Mouse (Mus musculus) kidney, embryonic 16.5 days (tissue): ENCODE results near the gene Olfr522. TPM values are rescaled to one million over a fixed set of nuclear protein-coding genes. Genes with fewer than 3 reads are reported as not detected.

Source experiments
- ATAC-seq: fragments of 200-750 bp; cut with Nextera tagmentation; 2 replicates; pipeline ENCODE4 v1.8.0; 2017; ENCODE audit warnings: moderate TSS enrichment; ENCODE audit not compliant: low FRiP score, low TSS enrichment
- H3K27ac ChIP-seq: fragments of 300-500 bp; sonication (generic); 2 replicates; pipeline ENCODE4 v1.5.1; 2014; ENCODE audit warnings: low read length
- H3K27me3 ChIP-seq: fragments of 300-500 bp; sonication (generic); 2 replicates; pipeline ENCODE4 v1.6.1; 2014; ENCODE audit warnings: low read length, control low read depth, mixed read lengths; ENCODE audit not compliant: insufficient read depth
- H3K36me3 ChIP-seq: fragments of 300-500 bp; sonication (generic); 2 replicates; pipeline ENCODE4 v1.6.1; 2014; ENCODE audit warnings: low read length, control low read depth, mixed read lengths; ENCODE audit not compliant: insufficient read depth
- H3K4me1 ChIP-seq: fragments of 300-500 bp; sonication (generic); 2 replicates; pipeline ENCODE4 v1.6.1; 2014; ENCODE audit warnings: low read length, control low read depth, mixed read lengths; ENCODE audit not compliant: insufficient read depth
- H3K4me2 ChIP-seq: fragments of 300-500 bp; sonication (generic); replicated peaks from 2 replicates; pipeline ENCODE4 v1.6.1; 2014; ENCODE audit warnings: low read depth, low read length
- H3K4me3 ChIP-seq: fragments of 300-500 bp; sonication (generic); 2 replicates; pipeline ENCODE4 v1.5.1; 2014; ENCODE audit warnings: mild to moderate bottlenecking, low read length
- H3K9ac ChIP-seq: fragments of 300-500 bp; sonication (generic); replicated peaks from 2 replicates; pipeline ENCODE4 v1.6.1; 2014; ENCODE audit warnings: low read length
- H3K9me3 ChIP-seq: fragments of 300-500 bp; sonication (generic); 2 replicates; pipeline ENCODE4 v1.6.1; 2016; ENCODE audit warnings: low read length, control low read depth
- WGBS: fragments of 180-500 bp; shearing (Covaris S2); extraction: QIAGEN DNeasy Blood & Tissue Kit; methylation state at CpG from one replicate; pipeline ENCODE4 v1.1.7; 2014; 5-methylcytosine and 5-hydroxymethylcytosine counted together
- polyA plus RNA-seq: library from polyadenylated mRNA; unstranded; fragments of >200 nt; fragmentation: Nextera tagmentation; extraction: Ambion mirVana; gene quantifications from 2 replicates; pipeline ENCODE4 v1.2.1, GENCODE M21; 2015

Gene Olfr522
- polyA plus RNA-seq, 1 experiment from 2014 or later, result not detected

GRCm38 (mm10) chr7:140192445-140192844 is 27.9 kb upstream of the Olfr522 start:
- Histone ChIP-seq H3K4me2 (no peak overlapping the region), H3K36me3 (no peaks in the 10 kb centered on the region)

GRCm38 (mm10) chr7:140190435-140190834 is 25.9 kb upstream of the Olfr522 start:
- Histone ChIP-seq H3K27ac (no peak overlapping the region), H3K9ac (no peak overlapping the region), H3K36me3 (no peaks in the 10 kb centered on the region), H3K4me1 (no peaks in the 10 kb centered on the region), H3K27me3 (no peaks in the 10 kb centered on the region), H3K4me2 (no peak overlapping the region), H3K4me3 (no peak overlapping the region), H3K9me3 (no peaks in the 10 kb centered on the region)
- 100% methylated on average over 1 of the region's 1 CpGs for WGBS
- ATAC-seq, result no peak

More at GRCm38 (mm10) chr7:140192445-140192844, 27.9 kb upstream of the Olfr522 start:
- no peaks in the 10 kb centered on the region for H3K9me3 ChIP-seq
- WGBS, result 57% methylated on average over 2 of the region's 2 CpGs
- no peak overlapping the region for H3K4me3 ChIP-seq
- no peak overlapping the region for H3K27ac ChIP-seq
- no peak overlapping the region for H3K9ac ChIP-seq
- H3K27me3 ChIP-seq, result no peaks in the 10 kb centered on the region
- no peaks in the 10 kb centered on the region for H3K4me1 ChIP-seq
- ATAC-seq, result no peak

GRCm38 (mm10) chr7:140188391-140189328 is 24.1 kb upstream of the Olfr522 start:
- no peak overlapping the region for H3K9ac ChIP-seq
- no peaks in the 10 kb centered on the region for H3K9me3 ChIP-seq
- no peaks in the 10 kb centered on the region for H3K27me3 ChIP-seq
- no peak overlapping the region for H3K27ac ChIP-seq
- H3K4me2 ChIP-seq, result no peak overlapping the region
- ATAC-seq, result no peak
- no peak overlapping the region for H3K4me3 ChIP-seq
- 66% methylated on average over 4 of the region's 4 CpGs for WGBS
- H3K36me3 ChIP-seq, result no peaks in the 10 kb centered on the region
- no peaks in the 10 kb centered on the region for H3K4me1 ChIP-seq

- Histone ChIP-seq H3K36me3 (no peaks in the 10 kb centered on the region), H3K4me2 (no peak overlapping the region), H3K9ac (no peak overlapping the region), H3K4me1 (no peaks in the 10 kb centered on the region), H3K9me3 (no peaks in the 10 kb centered on the region), H3K27ac (no peak overlapping the region), H3K27me3 (no peaks in the 10 kb centered on the region), H3K4me3 (no peak overlapping the region)
- 84% methylated on average over 7 of the region's 7 CpGs for WGBS
- ATAC-seq, result no peak
Measured at GRCm38 (mm10) chr7:140187721-140188390, 23.3 kb upstream of the Olfr522 start.

GRCm38 (mm10) chr7:140186646-140187620 is 22.4 kb upstream of the Olfr522 start:
- Histone ChIP-seq H3K36me3 (no peaks in the 10 kb centered on the region), H3K4me3 (no peak overlapping the region), H3K27ac (no peak overlapping the region), H3K9me3 (no peaks in the 10 kb centered on the region), H3K4me2 (no peak overlapping the region), H3K4me1 (no peaks in the 10 kb centered on the region), H3K9ac (no peak overlapping the region), H3K27me3 (no peaks in the 10 kb centered on the region)
- ATAC-seq, result no peak
- 63% methylated on average over 18 of the region's 18 CpGs for WGBS

GRCm38 (mm10) chr7:140184206-140184605 is 19.6 kb upstream of the Olfr522 start:
- no peak for ATAC-seq
- no peak overlapping the region for H3K4me2 ChIP-seq
- 86% methylated on average over 4 of the region's 4 CpGs for WGBS
- no peaks in the 10 kb centered on the region for H3K36me3 ChIP-seq
- no peaks in the 10 kb centered on the region for H3K27me3 ChIP-seq
- no peaks in the 10 kb centered on the region for H3K9me3 ChIP-seq
- no peak overlapping the region for H3K4me3 ChIP-seq
- no peak overlapping the region for H3K9ac ChIP-seq
- no peak overlapping the region for H3K27ac ChIP-seq
- H3K4me1 ChIP-seq, result no peaks in the 10 kb centered on the region

GRCm38 (mm10) chr7:140180692-140181091 is 16.1 kb upstream of the Olfr522 start:
- no peaks in the 10 kb centered on the region for H3K36me3 ChIP-seq
- no peak overlapping the region for H3K4me3 ChIP-seq
- H3K4me2 ChIP-seq, result no peak overlapping the region
- WGBS, result 77% methylated on average over 2 of the region's 2 CpGs
- no peaks in the 10 kb centered on the region for H3K27me3 ChIP-seq
- H3K27ac ChIP-seq, result no peak overlapping the region
- no peak for ATAC-seq
- H3K4me1 ChIP-seq, result no peaks in the 10 kb centered on the region
- H3K9ac ChIP-seq, result no peak overlapping the region
- no peaks in the 10 kb centered on the region for H3K9me3 ChIP-seq

- 74% methylated on average over 2 of the region's 2 CpGs for WGBS
- no peaks in the 10 kb centered on the region for H3K27me3 ChIP-seq
- no peak overlapping the region for H3K4me2 ChIP-seq
- H3K9ac ChIP-seq, result no peak overlapping the region
- no peak overlapping the region for H3K4me3 ChIP-seq
- no peaks in the 10 kb centered on the region for H3K36me3 ChIP-seq
- no peaks in the 10 kb centered on the region for H3K4me1 ChIP-seq
- no peaks in the 10 kb centered on the region for H3K9me3 ChIP-seq
- ATAC-seq, result no peak
- H3K27ac ChIP-seq, result no peak overlapping the region
Measured at GRCm38 (mm10) chr7:140179176-140179575, 14.6 kb upstream of the Olfr522 start.

GRCm38 (mm10) chr7:140172936-140173335 is 8.4 kb upstream of the Olfr522 start, which contains the start of gene Olfr523:
TSS of gene Olfr523 (plus strand) at chr7:140173217.
- Histone ChIP-seq H3K27ac (no peak within 1 kb of the TSS), H3K36me3 (no peaks in the 10 kb centered on the region), H3K9me3 (0 out of 2 replicates have a peak, but pooled peaks cover 4% of the 10 kb centered on the region), H3K4me3 (no peak within 1 kb of the TSS), H3K4me2 (no peak within 1 kb of the TSS), H3K4me1 (no peaks in the 10 kb centered on the region), H3K9ac (no peak within 1 kb of the TSS), H3K27me3 (no peaks in the 10 kb centered on the region)
- no peak for ATAC-seq
- 26% methylated on average over 1 of the region's 1 CpGs for WGBS
